Mouse (Mus musculus): Measurements from ENCODE around the gene Asic3. TPM values are rescaled to one million over a fixed set of nuclear protein-coding genes. Genes with fewer than 3 reads are reported as not detected.

Asic3 gene
- polyA plus RNA-seq, 1 experiment: 0.24 TPM

DNA sequence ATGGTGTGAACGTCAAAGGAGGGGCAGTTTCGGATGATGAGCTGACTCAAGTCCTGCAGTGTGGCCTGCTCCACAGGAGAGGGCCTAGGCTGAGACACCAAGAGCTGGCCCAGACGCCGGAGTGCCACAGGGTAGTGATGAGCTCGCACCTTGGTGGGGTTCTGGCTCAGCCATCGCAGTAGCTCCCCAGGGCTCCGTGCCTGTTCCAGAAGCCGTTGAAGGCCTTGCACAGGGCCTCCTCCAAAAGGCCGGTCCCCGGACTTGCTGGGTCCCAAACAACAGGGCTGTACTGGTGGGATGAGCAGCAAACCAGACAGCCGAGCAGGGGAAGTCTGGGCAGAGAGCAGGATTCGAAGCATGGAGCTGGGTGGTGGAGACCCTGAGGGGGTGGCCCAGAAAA is 30.7 kb downstream of the Asic3 start:
- Histone ChIP-seq H3K4me3 (peak overlapping the region; percentile 54), H3K36me3 (ENCODE audit: control insufficient read depth, insufficient read depth) (peaks cover 21% of the 10 kb centered on the region), H3K79me2 (ENCODE audit: control insufficient read depth, insufficient read depth) (peaks cover 14% of the 10 kb centered on the region), H3K4me2 (ENCODE audit: low read depth) (peak overlapping the region; percentile 94), H3ac (ENCODE audit: control insufficient read depth, insufficient read length) (peak overlapping the region; percentile 90), H3K27me3 (ENCODE audit: control insufficient read depth, insufficient read depth, insufficient read length) (no peaks in the 10 kb centered on the region)
- peak; percentile 19 for TF ChIP-seq POLR2A (IDR thresholded peaks at IDR 0.05; ENCODE audit: insufficient read length, low read depth)
- no peak for TF ChIP-seq POLR2AphosphoS2 (IDR thresholded peaks at IDR 0.05; ENCODE audit: insufficient read length, low read depth)

DNA sequence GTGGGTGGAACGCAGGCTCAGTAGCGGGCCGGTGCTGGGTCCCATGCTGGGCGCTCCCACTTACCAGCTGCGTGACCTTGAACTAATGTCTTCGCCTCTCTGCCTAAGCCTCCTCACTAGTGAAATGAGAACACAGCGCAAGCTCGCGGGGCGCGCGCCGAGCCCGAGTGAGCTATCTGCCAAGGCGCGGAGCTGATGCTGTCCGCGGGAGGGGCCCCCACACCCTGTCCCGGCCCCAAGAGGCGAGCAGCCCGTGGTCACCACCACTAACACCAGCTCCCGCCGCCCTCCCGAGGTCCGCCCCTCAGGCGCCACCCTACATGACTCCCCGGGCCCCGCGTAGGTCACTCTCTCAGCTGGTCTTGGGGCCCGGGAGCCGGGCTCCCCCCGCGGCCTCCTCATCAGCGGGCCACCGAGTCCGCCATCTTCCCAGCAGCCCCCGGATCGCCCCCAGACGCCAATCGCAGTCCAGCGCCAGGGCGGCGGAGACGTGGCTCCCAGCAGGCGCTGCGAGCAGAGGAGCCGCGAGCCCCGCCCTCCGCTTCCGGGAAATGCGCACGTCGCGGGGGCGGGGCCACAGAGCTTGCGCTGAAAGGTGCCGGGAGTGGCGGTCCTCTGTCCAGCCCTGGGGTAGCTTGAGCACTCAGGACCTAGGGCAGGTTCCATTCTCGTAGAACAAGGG is 31.7 kb downstream of the Asic3 start, which contains the start of gene Fastk:
Gene Fastk, minus strand, starts transcription at position 542 of the 682 bp plus-strand sequence.
- H3ac ChIP-seq (ENCODE audit: control insufficient read depth, insufficient read length): peak within 1 kb of the TSS; percentile 90
- peak within 1 kb of the TSS; percentile 94 for H3K4me2 ChIP-seq (ENCODE audit: low read depth)
- no peak for TF ChIP-seq USF1 (IDR thresholded peaks at IDR 0.05; ENCODE audit: low read depth)
- peak in 1 of 3 experiments; percentile 20 for TF ChIP-seq MYOG (IDR thresholded peaks at IDR 0.05; ENCODE audit: control insufficient read depth in 1 of 3, insufficient read depth in 1 of 3, insufficient read length in 2 of 3, low read depth in 2 of 3)
- TF ChIP-seq POLR2A (IDR thresholded peaks at IDR 0.05; ENCODE audit: insufficient read length, low read depth): peak; percentile 78
- no peak for TF ChIP-seq REST (IDR thresholded peaks at IDR 0.05; ENCODE audit: insufficient read depth, insufficient read length)
- TF ChIP-seq MAX (IDR thresholded peaks at IDR 0.05; ENCODE audit: low read depth): no peak
- peak in 1 of 3 experiments; percentile 18 for TF ChIP-seq MYOD1 (IDR thresholded peaks at IDR 0.05; ENCODE audit: control insufficient read depth in 1 of 3, insufficient read length in 2 of 3, low read depth in 2 of 3)
- no peak for TF ChIP-seq CEBPB (IDR thresholded peaks at IDR 0.05; ENCODE audit: insufficient read depth, poor library complexity, severe bottlenecking)
- peak; percentile 90 for TF ChIP-seq POLR2AphosphoS2 (IDR thresholded peaks at IDR 0.05; ENCODE audit: insufficient read length, low read depth)
- no peak for TF ChIP-seq SRF (IDR thresholded peaks at IDR 0.05; ENCODE audit: control insufficient read depth, insufficient read length, low read depth)
- peak; percentile 2 for TF ChIP-seq E2F4 (IDR thresholded peaks at IDR 0.05; ENCODE audit: insufficient read depth)
- TF ChIP-seq TCF3 (IDR thresholded peaks at IDR 0.05; ENCODE audit: insufficient read length, low read depth): no peak
- no peak for TF ChIP-seq TCF12 (IDR thresholded peaks at IDR 0.05; ENCODE audit: insufficient read depth, poor library complexity, severe bottlenecking)
- H3K36me3 ChIP-seq (ENCODE audit: control insufficient read depth, insufficient read depth): peaks cover 18% of the 10 kb centered on the region
- H3K4me3 ChIP-seq: peak within 1 kb of the TSS; percentile 54
- H3K27me3 ChIP-seq (ENCODE audit: control insufficient read depth, insufficient read depth, insufficient read length): no peaks in the 10 kb centered on the region
- peaks cover 14% of the 10 kb centered on the region for H3K79me2 ChIP-seq (ENCODE audit: control insufficient read depth, insufficient read depth)

DNA sequence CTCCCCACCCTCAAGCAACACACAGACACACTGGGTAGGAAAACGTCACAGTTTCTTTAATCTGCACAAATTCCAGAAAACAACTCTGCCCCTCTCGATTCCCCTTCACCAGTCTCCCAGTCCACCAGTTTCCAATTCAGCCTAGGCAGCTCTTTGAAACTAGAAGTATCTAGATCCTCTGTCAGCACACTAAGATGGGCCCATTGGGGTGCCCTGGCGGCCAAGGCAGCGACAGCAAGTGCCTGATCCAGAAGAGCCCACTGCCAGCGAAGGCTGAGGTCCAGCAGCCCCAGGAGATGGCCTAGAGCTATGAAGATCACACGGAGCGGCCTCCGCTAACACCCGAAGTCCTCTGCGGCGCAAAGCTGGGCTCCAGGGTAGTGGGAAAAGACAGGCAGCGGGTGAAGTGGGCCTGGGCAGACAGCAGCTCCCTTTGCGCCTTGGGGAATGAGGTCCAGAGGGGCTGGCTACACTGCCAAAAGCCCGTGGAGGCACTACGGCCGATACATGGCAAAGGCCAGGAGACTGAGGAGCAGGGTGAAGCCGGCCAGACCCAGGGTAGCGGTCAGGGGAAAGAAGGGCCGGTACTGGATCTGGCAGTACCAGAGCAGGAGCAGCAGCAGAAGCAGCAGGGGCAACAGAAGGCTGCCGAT is 32.4 kb downstream of the Asic3 start:
- peaks cover 11% of the 10 kb centered on the region for H3K36me3 ChIP-seq (ENCODE audit: control insufficient read depth, insufficient read depth)
- TF ChIP-seq POLR2A (IDR thresholded peaks at IDR 0.05; ENCODE audit: insufficient read length, low read depth) (no peak), CEBPB (IDR thresholded peaks at IDR 0.05; ENCODE audit: insufficient read depth, poor library complexity, severe bottlenecking) (no peak), TCF12 (IDR thresholded peaks at IDR 0.05; ENCODE audit: insufficient read depth, poor library complexity, severe bottlenecking) (no peak), SRF (IDR thresholded peaks at IDR 0.05; ENCODE audit: control insufficient read depth, insufficient read length, low read depth) (no peak), MAX (IDR thresholded peaks at IDR 0.05; ENCODE audit: low read depth) (no peak), TCF3 (IDR thresholded peaks at IDR 0.05; ENCODE audit: insufficient read length, low read depth) (no peak), USF1 (IDR thresholded peaks at IDR 0.05; ENCODE audit: low read depth) (no peak), REST (IDR thresholded peaks at IDR 0.05; ENCODE audit: insufficient read depth, insufficient read length) (no peak), E2F4 (IDR thresholded peaks at IDR 0.05; ENCODE audit: insufficient read depth) (no peak)
- peak overlapping the region; percentile 54 for H3K4me3 ChIP-seq
- H3K79me2 ChIP-seq (ENCODE audit: control insufficient read depth, insufficient read depth): peaks cover 14% of the 10 kb centered on the region
- no peaks in the 10 kb centered on the region for H3K27me3 ChIP-seq (ENCODE audit: control insufficient read depth, insufficient read depth, insufficient read length)
- H3ac ChIP-seq (ENCODE audit: control insufficient read depth, insufficient read length): peak overlapping the region; percentile 90
- peak overlapping the region; percentile 89 for H3K4me2 ChIP-seq (ENCODE audit: low read depth)

DNA sequence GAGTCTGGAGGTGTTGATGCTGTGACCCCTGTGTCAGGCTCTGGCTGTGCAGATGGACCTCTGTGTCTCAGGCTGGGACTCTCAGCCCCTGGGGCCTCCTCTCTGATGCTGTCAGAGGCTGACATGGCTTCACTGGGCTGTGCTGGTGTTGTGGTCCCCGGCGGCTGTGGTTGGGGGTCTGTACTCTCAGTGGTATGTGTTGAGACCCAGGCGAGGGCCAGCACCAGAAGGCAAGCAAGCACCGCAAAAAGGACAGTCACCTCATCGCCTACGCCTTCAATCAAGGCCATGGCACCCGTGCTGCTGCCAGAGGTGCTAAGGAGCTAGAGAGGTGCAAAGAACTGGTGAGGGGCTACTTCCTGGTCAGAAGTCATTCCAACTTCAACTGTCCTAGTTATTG is 33.4 kb downstream of the Asic3 start:
- peaks cover 8% of the 10 kb centered on the region for H3K36me3 ChIP-seq (ENCODE audit: control insufficient read depth, insufficient read depth)
- H3K4me2 ChIP-seq (ENCODE audit: low read depth): peak overlapping the region; percentile 86
- H3K79me2 ChIP-seq (ENCODE audit: control insufficient read depth, insufficient read depth): peaks cover 14% of the 10 kb centered on the region
- H3ac ChIP-seq (ENCODE audit: control insufficient read depth, insufficient read length): no peak overlapping the region
- H3K27me3 ChIP-seq (ENCODE audit: control insufficient read depth, insufficient read depth, insufficient read length): no peaks in the 10 kb centered on the region
- no peak for TF ChIP-seq MYOG (IDR thresholded peaks at IDR 0.05; ENCODE audit: control insufficient read depth in 1 of 3, insufficient read depth in 1 of 3, insufficient read length in 2 of 3, low read depth in 2 of 3)
- TF ChIP-seq SRF (IDR thresholded peaks at IDR 0.05; ENCODE audit: control insufficient read depth, insufficient read length, low read depth): no peak
- TF ChIP-seq E2F4 (IDR thresholded peaks at IDR 0.05; ENCODE audit: insufficient read depth): no peak
- no peak for TF ChIP-seq POLR2A (IDR thresholded peaks at IDR 0.05; ENCODE audit: insufficient read length, low read depth)
- TF ChIP-seq MYOD1 (IDR thresholded peaks at IDR 0.05; ENCODE audit: control insufficient read depth in 1 of 3, insufficient read length in 2 of 3, low read depth in 2 of 3): no peak
- TF ChIP-seq TCF3 (IDR thresholded peaks at IDR 0.05; ENCODE audit: insufficient read length, low read depth): no peak
- no peak for TF ChIP-seq TCF12 (IDR thresholded peaks at IDR 0.05; ENCODE audit: insufficient read depth, poor library complexity, severe bottlenecking)
- no peak for TF ChIP-seq CEBPB (IDR thresholded peaks at IDR 0.05; ENCODE audit: insufficient read depth, poor library complexity, severe bottlenecking)
- no peak for TF ChIP-seq MAX (IDR thresholded peaks at IDR 0.05; ENCODE audit: low read depth)
- no peak for TF ChIP-seq POLR2AphosphoS2 (IDR thresholded peaks at IDR 0.05; ENCODE audit: insufficient read length, low read depth)
- no peak for TF ChIP-seq USF1 (IDR thresholded peaks at IDR 0.05; ENCODE audit: low read depth)
- TF ChIP-seq REST (IDR thresholded peaks at IDR 0.05; ENCODE audit: insufficient read depth, insufficient read length): no peak
- peak overlapping the region; percentile 26 for H3K4me3 ChIP-seq

Data from myocyte (in vitro differentiated cells).